Mouse (Mus musculus) E14TG2a.4 (cell line): ENCODE measurements around the gene Prkn.

Experiments
- H3K27me3 ChIP-seq: 2 replicates; pipeline ENCODE4 v1.6.1; 2014; ENCODE audit warnings: low read length, control low read depth; ENCODE audit not compliant: insufficient read depth
- H3K36me3 ChIP-seq: 2 replicates; pipeline ENCODE4 v1.6.1; 2014; ENCODE audit warnings: low read length, control low read depth; ENCODE audit not compliant: insufficient read depth
- H3K4me1 ChIP-seq: replicated peaks from 2 replicates; pipeline ENCODE4 v1.6.1; 2014; ENCODE audit warnings: low read depth, low read length, control low read depth
- H3K4me3 ChIP-seq: replicated peaks from 2 replicates; pipeline ENCODE4 v1.5.1; 2014; ENCODE audit warnings: mild to moderate bottlenecking, low read length
- H3K9me3 ChIP-seq: 2 replicates; pipeline ENCODE4 v1.6.1; 2014; ENCODE audit warnings: low read length, control low read depth
- CTCF ChIP-seq: conservative IDR thresholded peaks from 2 replicates; pipeline ENCODE4 v1.5.1; 2014; ENCODE audit warnings: low read length
- NANOG ChIP-seq: IDR thresholded peaks from 2 replicates; pipeline ENCODE4 v1.6.1; 2014; ENCODE audit warnings: borderline replicate concordance, low read length, mixed read lengths
- POU5F1 ChIP-seq: IDR thresholded peaks from 2 replicates; pipeline ENCODE4 v1.6.1; 2014; ENCODE audit warnings: low read length, borderline replicate concordance

Gene Prkn

GRCm38 (mm10) chr17:11230604-11231395 lies 390.6 kb downstream of the Prkn start:
- no peak for TF ChIP-seq NANOG
- TF ChIP-seq CTCF: no peak
- no peak for TF ChIP-seq POU5F1
- Histone ChIP-seq H3K36me3 (no peaks in the 10 kb centered on the region), H3K9me3 (no peaks in the 10 kb centered on the region), H3K27me3 (no peaks in the 10 kb centered on the region), H3K4me1 (peaks cover 10% of the 10 kb centered on the region), H3K4me3 (no peak overlapping the region)

GRCm38 (mm10) chr17:11235273-11235672 lies 395.1 kb downstream of the Prkn start:
- H3K27me3 ChIP-seq: no peaks in the 10 kb centered on the region
- H3K9me3 ChIP-seq: no peaks in the 10 kb centered on the region
- no peaks in the 10 kb centered on the region for H3K36me3 ChIP-seq
- H3K4me3 ChIP-seq: no peak overlapping the region
- TF ChIP-seq CTCF (no peak), POU5F1 (no peak), NANOG (no peak)
- H3K4me1 ChIP-seq: peaks cover 10% of the 10 kb centered on the region

- Histone ChIP-seq H3K4me1 (no peaks in the 10 kb centered on the region), H3K9me3 (no peaks in the 10 kb centered on the region), H3K4me3 (no peak overlapping the region), H3K27me3 (no peaks in the 10 kb centered on the region), H3K36me3 (no peaks in the 10 kb centered on the region)
- no peak for TF ChIP-seq NANOG
- no peak for TF ChIP-seq POU5F1
- TF ChIP-seq CTCF: no peak
Observed at GRCm38 (mm10) chr17:11245040-11245439, 404.9 kb downstream of the Prkn start.

GRCm38 (mm10) chr17:11249216-11249615 lies 409.0 kb downstream of the Prkn start:
- Histone ChIP-seq H3K9me3 (no peaks in the 10 kb centered on the region), H3K27me3 (no peaks in the 10 kb centered on the region), H3K4me3 (no peak overlapping the region), H3K4me1 (no peaks in the 10 kb centered on the region), H3K36me3 (no peaks in the 10 kb centered on the region)
- TF ChIP-seq CTCF (no peak), NANOG (no peak)

- no peak overlapping the region for H3K4me3 ChIP-seq
- H3K36me3 ChIP-seq: no peaks in the 10 kb centered on the region
- no peaks in the 10 kb centered on the region for H3K27me3 ChIP-seq
- TF ChIP-seq NANOG (no peak), CTCF (no peak), POU5F1 (no peak)
- H3K4me1 ChIP-seq: no peaks in the 10 kb centered on the region
- H3K9me3 ChIP-seq: no peaks in the 10 kb centered on the region
Observed at GRCm38 (mm10) chr17:11260663-11261062, 420.5 kb downstream of the Prkn start.

GRCm38 (mm10) chr17:11261679-11262078 lies 421.5 kb downstream of the Prkn start:
- Histone ChIP-seq H3K27me3 (no peaks in the 10 kb centered on the region), H3K4me3 (no peak overlapping the region), H3K4me1 (no peaks in the 10 kb centered on the region), H3K36me3 (no peaks in the 10 kb centered on the region), H3K9me3 (no peaks in the 10 kb centered on the region)
- TF ChIP-seq NANOG (no peak), CTCF (no peak), POU5F1 (no peak)

GRCm38 (mm10) chr17:11267951-11268350 lies 427.8 kb downstream of the Prkn start:
- H3K9me3 ChIP-seq: no peaks in the 10 kb centered on the region
- TF ChIP-seq NANOG (no peak), CTCF (no peak), POU5F1 (no peak)
- no peak overlapping the region for H3K4me3 ChIP-seq
- no peaks in the 10 kb centered on the region for H3K36me3 ChIP-seq
- no peaks in the 10 kb centered on the region for H3K4me1 ChIP-seq
- H3K27me3 ChIP-seq: no peaks in the 10 kb centered on the region

- Histone ChIP-seq H3K4me3 (no peak overlapping the region), H3K4me1 (no peaks in the 10 kb centered on the region), H3K9me3 (no peaks in the 10 kb centered on the region), H3K36me3 (no peaks in the 10 kb centered on the region), H3K27me3 (no peaks in the 10 kb centered on the region)
- TF ChIP-seq NANOG (no peak), CTCF (no peak), POU5F1 (no peak)
Observed at GRCm38 (mm10) chr17:11270179-11270578, 430.0 kb downstream of the Prkn start.

- Histone ChIP-seq H3K9me3 (no peaks in the 10 kb centered on the region), H3K4me1 (no peaks in the 10 kb centered on the region), H3K27me3 (no peaks in the 10 kb centered on the region), H3K36me3 (no peaks in the 10 kb centered on the region), H3K4me3 (no peak overlapping the region)
- no peak for TF ChIP-seq POU5F1
- TF ChIP-seq NANOG: no peak
- no peak for TF ChIP-seq CTCF
Observed at GRCm38 (mm10) chr17:11271876-11272275, 431.7 kb downstream of the Prkn start.
